Mouse (Mus musculus): ENCODE measurements around the gene Itga9.

The Itga9 gene

GRCm38 (mm10) chr9:118693256-118693655, 86.8 kb downstream of the Itga9 start:
- DNase-seq = no peak

- no peak for DNase-seq
Measured at GRCm38 (mm10) chr9:118694420-118694825, 87.9 kb downstream of the Itga9 start.

- DNase-seq = no peak
Measured at GRCm38 (mm10) chr9:118698191-118698590, 91.7 kb downstream of the Itga9 start.

- no peak for DNase-seq
Measured at GRCm38 (mm10) chr9:118699716-118700115, 93.2 kb downstream of the Itga9 start.

GRCm38 (mm10) chr9:118700889-118701288, 94.4 kb downstream of the Itga9 start:
- DNase-seq = peak; percentile 18

GRCm38 (mm10) chr9:118701791-118702190, 95.3 kb downstream of the Itga9 start:
- no peak for DNase-seq

GRCm38 (mm10) chr9:118703146-118703545, 96.7 kb downstream of the Itga9 start:
- DNase-seq = no peak

GRCm38 (mm10) chr9:118705381-118706074, 99.0 kb downstream of the Itga9 start:
- DNase-seq = peak; percentile 70

GRCm38 (mm10) chr9:118706176-118706975, 99.9 kb downstream of the Itga9 start:
- DNase-seq = no peak

- DNase-seq = no peak
Measured at GRCm38 (mm10) chr9:118710625-118711024, 104.1 kb downstream of the Itga9 start.

GRCm38 (mm10) chr9:118711749-118712148, 105.3 kb downstream of the Itga9 start:
- no peak for DNase-seq

- no peak for DNase-seq
Measured at GRCm38 (mm10) chr9:118713515-118713914, 107.0 kb downstream of the Itga9 start.

- DNase-seq = no peak
Measured at GRCm38 (mm10) chr9:118714536-118714935, 108.0 kb downstream of the Itga9 start.

- no peak for DNase-seq
Measured at GRCm38 (mm10) chr9:118715971-118716628, 109.6 kb downstream of the Itga9 start.

GRCm38 (mm10) chr9:118717436-118717835, 110.9 kb downstream of the Itga9 start:
- no peak for DNase-seq

- DNase-seq = no peak
Measured at GRCm38 (mm10) chr9:118718511-118718910, 112.0 kb downstream of the Itga9 start.

GRCm38 (mm10) chr9:118721056-118721455, 114.6 kb downstream of the Itga9 start:
- DNase-seq = no peak

GRCm38 (mm10) chr9:118722789-118723325, 116.4 kb downstream of the Itga9 start:
- no peak for DNase-seq

- DNase-seq = no peak
Measured at GRCm38 (mm10) chr9:118725128-118725527, 118.6 kb downstream of the Itga9 start.

GRCm38 (mm10) chr9:118726550-118726949, 120.1 kb downstream of the Itga9 start:
- no peak for DNase-seq

GRCm38 (mm10) chr9:118728296-118728695, 121.8 kb downstream of the Itga9 start:
- DNase-seq = no peak

GRCm38 (mm10) chr9:118728987-118729386, 122.5 kb downstream of the Itga9 start:
- no peak for DNase-seq

GRCm38 (mm10) chr9:118730172-118730571, 123.7 kb downstream of the Itga9 start:
- DNase-seq = no peak
